ENCODE assay signal across 13 mouse cellular contexts in genomic region chr9:96878464-96878863, GRCm38 (mm10). TPM values are rescaled to one million over a fixed set of nuclear protein-coding genes. Genes with fewer than 3 reads are reported as not detected.
DNase-seq lines count a peak whose midpoint lies in the region; ATAC-seq lines count a peak whose summit lies in the region.
"Had no signal": no experiment of that assay in that cellular context is flagged by ENCODE, and none has a peak within 500 bp of the region (broad histone marks: within the 10 kb centered on the region; RNA-seq: fewer than 3 reads in every experiment).

No protein-coding gene starts in this region.

- H3K9me3 ChIP-seq in heart, embryonic 12.5 days (replicated peaks): no peaks in the 10 kb centered on the region
- no peaks in the 10 kb centered on the region for H3K9me3 ChIP-seq in neural tube, embryonic 11.5 days (ENCODE audit: control insufficient read depth, low read length)
- no peaks in the 10 kb centered on the region for H3K9me3 ChIP-seq in neural tube, embryonic 15.5 days (replicated peaks)
- no peaks in the 10 kb centered on the region for H3K9me3 ChIP-seq in hindbrain, embryonic 12.5 days (replicated peaks)
- H3K9me3 ChIP-seq: lung, embryonic 15.5 days had no signal

- WGBS in heart, embryonic 12.5 days: 27% methylated on average over 4 of the region's 4 CpGs
- 17% methylated on average over 4 of the region's 4 CpGs for WGBS in neural tube, embryonic 11.5 days
- 10% methylated on average over 4 of the region's 4 CpGs for WGBS in neural tube, embryonic 15.5 days
- 28% methylated on average over 4 of the region's 4 CpGs for WGBS in hindbrain, embryonic 12.5 days

- H3K36me3 ChIP-seq in heart, embryonic 12.5 days: no peaks in the 10 kb centered on the region
- H3K36me3 ChIP-seq in neural tube, embryonic 11.5 days (ENCODE audit: control insufficient read depth, insufficient read depth, low read length): no peaks in the 10 kb centered on the region
- no peaks in the 10 kb centered on the region for H3K36me3 ChIP-seq in neural tube, embryonic 15.5 days
- H3K36me3 ChIP-seq in hindbrain, embryonic 12.5 days: no peaks in the 10 kb centered on the region
- H3K36me3 ChIP-seq: lung, embryonic 15.5 days had no signal

- H3K27ac ChIP-seq in heart, embryonic 12.5 days (ENCODE audit: poor library complexity, severe bottlenecking): peak overlapping the region; percentile 78
- H3K27ac ChIP-seq in neural tube, embryonic 11.5 days (ENCODE audit: low read depth, low read length): no peak overlapping the region
- no peak overlapping the region for H3K27ac ChIP-seq in neural tube, embryonic 15.5 days (replicated peaks)
- H3K27ac ChIP-seq in hindbrain, embryonic 12.5 days: peak overlapping the region; percentile 66
- H3K27ac ChIP-seq: lung, embryonic 15.5 days had no signal

- peak overlapping the region; percentile 36; the same call in 1 of the 2 replicates for H3K4me2 ChIP-seq in heart, embryonic 12.5 days
- H3K4me2 ChIP-seq in neural tube, embryonic 11.5 days (ENCODE audit: low read depth): no peak overlapping the region
- H3K4me2 ChIP-seq in neural tube, embryonic 15.5 days: no peak overlapping the region
- H3K4me2 ChIP-seq in hindbrain, embryonic 12.5 days (replicated peaks): no peak overlapping the region
- H3K4me2 ChIP-seq: lung, embryonic 15.5 days had no signal

- no peaks in the 10 kb centered on the region for H3K27me3 ChIP-seq in heart, embryonic 12.5 days (replicated peaks)
- H3K27me3 ChIP-seq in neural tube, embryonic 11.5 days (ENCODE audit: control insufficient read depth, insufficient read depth, low read length): no peaks in the 10 kb centered on the region
- no peaks in the 10 kb centered on the region for H3K27me3 ChIP-seq in neural tube, embryonic 15.5 days (replicated peaks)
- no peaks in the 10 kb centered on the region for H3K27me3 ChIP-seq in hindbrain, embryonic 12.5 days
- H3K27me3 ChIP-seq: CH12.LX, Patski had no signal

- H3K4me3 ChIP-seq in heart, embryonic 12.5 days: no peak overlapping the region
- no peak overlapping the region for H3K4me3 ChIP-seq in neural tube, embryonic 11.5 days (ENCODE audit: low read depth, low read length)
- H3K4me3 ChIP-seq in neural tube, embryonic 15.5 days (replicated peaks): no peak overlapping the region
- no peak overlapping the region for H3K4me3 ChIP-seq in hindbrain, embryonic 12.5 days
- H3K4me3 ChIP-seq: lung, embryonic 15.5 days had no signal

- peak overlapping the region; percentile 26; the same call in 1 of the 2 replicates for H3K9ac ChIP-seq in heart, embryonic 12.5 days
- H3K9ac ChIP-seq in neural tube, embryonic 11.5 days (ENCODE audit: low read length): no peak overlapping the region
- no peak overlapping the region for H3K9ac ChIP-seq in neural tube, embryonic 15.5 days (replicated peaks)
- H3K9ac ChIP-seq in hindbrain, embryonic 12.5 days: no peak overlapping the region
- H3K9ac ChIP-seq: lung, embryonic 15.5 days had no signal

- ATAC-seq in heart, embryonic 12.5 days (ENCODE audit: insufficient number of reproducible peaks, low FRiP score): no peak; the same call in 1 of the 2 replicates
- peak; percentile 63 for ATAC-seq in neural tube, embryonic 11.5 days (ENCODE audit: insufficient read depth, low FRiP score, low TSS enrichment)
- no peak for ATAC-seq in neural tube, embryonic 15.5 days (ENCODE audit: low FRiP score)
- ATAC-seq in hindbrain, embryonic 12.5 days (ENCODE audit: low FRiP score): peak; percentile 46; the same call in 1 of the 2 replicates
- ATAC-seq: Patski had no signal

- DNase-seq in heart, postnatal 10 days: no peak
- DNase-seq in neural tube, embryonic 11.5 days (ENCODE audit: low spot score): peak; percentile 55
- no peak for DNase-seq in ovary, postnatal 14 days (ENCODE audit: low spot score)
- no peak for DNase-seq in yolk sac, embryonic 10.5 days (ENCODE audit: low spot score)
- DNase-seq: kidney, adult 18-20 months; kidney, postnatal 36 days; thymus, postnatal 4 days had no signal

- intact Hi-C loops in heart, postnatal 10 days (cut with DNase I): no loop called here

- H3K4me1 ChIP-seq in heart, embryonic 12.5 days (replicated peaks): peaks cover 65% of the 10 kb centered on the region
- H3K4me1 ChIP-seq in neural tube, embryonic 11.5 days (ENCODE audit: control insufficient read depth, insufficient read depth, low read length): 0 out of 2 replicates have a peak, but pooled peaks cover 7% of the 10 kb centered on the region
- H3K4me1 ChIP-seq in neural tube, embryonic 15.5 days: peaks cover 31% of the 10 kb centered on the region
- peaks cover 45% of the 10 kb centered on the region for H3K4me1 ChIP-seq in hindbrain, embryonic 12.5 days
- H3K4me1 ChIP-seq: lung, embryonic 15.5 days had no signal

RNA-seq across cellular contexts. Expression of gene Pxylp1, which starts 14.0 kb away (rescaled TPM):
- 36.9 and 37.3 TPM in 2 replicates for polyA plus RNA-seq in heart, embryonic 12.5 days (2016; fragmentation: Nextera tagmentation; extraction: Ambion mirVana)
- 10 to 100 TPM; 15.6 to 17.0 TPM for total RNA-seq in heart, postnatal 10 days (2021)
- polyA plus RNA-seq in neural tube, embryonic 11.5 days (2014; fragmentation: Nextera tagmentation; extraction: Ambion mirVana): 33.5 and 34.0 TPM in 2 replicates
- polyA plus RNA-seq in neural tube, embryonic 15.5 days (2015; fragmentation: Nextera tagmentation; extraction: Ambion mirVana): 24.8 and 25.6 TPM in 2 replicates
- polyA plus RNA-seq in hindbrain, embryonic 12.5 days (2016; fragmentation: Nextera tagmentation; extraction: Ambion mirVana): 56.9 and 59.9 TPM in 2 replicates

Comparison
In these comparisons a context has a peak if more than half of its experiments do, and no peak if none do; other contexts are left out.
1. ATAC-seq: peak in neural tube, embryonic 11.5 days (single experiment) and hindbrain, embryonic 12.5 days (single experiment); none in heart, embryonic 12.5 days (single experiment) and neural tube, embryonic 15.5 days (single experiment).
2. H3K27ac ChIP-seq: peak in heart, embryonic 12.5 days (single experiment) and hindbrain, embryonic 12.5 days (single experiment); none in neural tube, embryonic 11.5 days (single experiment) and neural tube, embryonic 15.5 days (single experiment).